Mouse (Mus musculus) E14TG2a.4 (cell line): ENCODE measurements around the gene Fam53a.

Experiments
- CTCF ChIP-seq: conservative IDR thresholded peaks from 2 replicates; pipeline ENCODE4 v1.5.1; 2014; ENCODE audit warnings: low read length
- POU5F1 ChIP-seq: IDR thresholded peaks from 2 replicates; pipeline ENCODE4 v1.6.1; 2014; ENCODE audit warnings: low read length, borderline replicate concordance

- TF ChIP-seq CTCF (no peak), POU5F1 (no peak)
Observed at GRCm38 (mm10) chr5:33587498-33588058, 41.9 kb downstream of the Fam53a start.
